Mouse (Mus musculus) midbrain, embryonic 16.5 days (tissue): Measurements from ENCODE around the gene Tac2. TPM values are rescaled to one million over a fixed set of nuclear protein-coding genes. Genes with fewer than 3 reads are reported as not detected.
"Not testable (repeated sequence)": the region's sequence is repeated elsewhere in the genome, so short reads cannot be mapped to it uniquely, and the experiment has no call there.

ENCODE experiments used
- ATAC-seq: fragments of 200-750 bp; cut with Nextera tagmentation; 2 replicates; pipeline ENCODE4 v1.8.0; 2017; ENCODE audit warnings: moderate TSS enrichment
- H3K27ac ChIP-seq: fragments of 300-500 bp; sonication (generic); 2 replicates; pipeline ENCODE4 v1.5.1; 2014; ENCODE audit warnings: mild to moderate bottlenecking, low read length, mixed read lengths
- H3K27me3 ChIP-seq: fragments of 300-500 bp; sonication (generic); 2 replicates; pipeline ENCODE4 v1.6.1; 2014; ENCODE audit warnings: low read depth, low read length, mixed read lengths; ENCODE audit not compliant: control insufficient read depth, insufficient read depth
- H3K36me3 ChIP-seq: fragments of 300-500 bp; sonication (generic); 2 replicates; pipeline ENCODE4 v1.6.1; 2014; ENCODE audit warnings: mild to moderate bottlenecking, low read length, moderate library complexity, mixed read lengths; ENCODE audit not compliant: control insufficient read depth, insufficient read depth
- H3K4me1 ChIP-seq: fragments of 300-500 bp; sonication (generic); 2 replicates; pipeline ENCODE4 v1.6.1; 2014; ENCODE audit warnings: mild to moderate bottlenecking, low read length, mixed read lengths; ENCODE audit not compliant: control insufficient read depth, insufficient read depth
- H3K4me2 ChIP-seq: fragments of 300-500 bp; sonication (generic); 2 replicates; pipeline ENCODE4 v1.6.1; 2014; ENCODE audit warnings: mild to moderate bottlenecking, low read length, mixed read lengths
- H3K4me3 ChIP-seq: fragments of 300-500 bp; sonication (generic); 2 replicates; pipeline ENCODE4 v1.5.1; 2014; ENCODE audit warnings: low read depth, mild to moderate bottlenecking, low read length, moderate library complexity, mixed read lengths
- H3K9ac ChIP-seq: fragments of 300-500 bp; sonication (generic); 2 replicates; pipeline ENCODE4 v1.6.1; 2014; ENCODE audit warnings: low read depth, low read length, mixed read lengths
- H3K9me3 ChIP-seq: fragments of 300-500 bp; sonication (generic); replicated peaks from 2 replicates; pipeline ENCODE4 v1.6.1; 2014; ENCODE audit warnings: mild to moderate bottlenecking, low read length, mixed read lengths; ENCODE audit not compliant: control insufficient read depth, poor library complexity, severe bottlenecking
- WGBS: fragments of 180-500 bp; shearing (Covaris S2); extraction: QIAGEN DNeasy Blood & Tissue Kit; methylation state at CpG from one replicate; pipeline ENCODE4 v1.1.7; 2014; 5-methylcytosine and 5-hydroxymethylcytosine counted together
- polyA plus RNA-seq: library from polyadenylated mRNA; unstranded; fragments of >200 nt; fragmentation: Nextera tagmentation; extraction: Ambion mirVana; gene quantifications from 2 replicates; pipeline ENCODE4 v1.2.1, GENCODE M21; 2015

Tac2 gene
- polyA plus RNA-seq, 1 experiment from 2014 or later: 1.2 TPM

GRCm38 (mm10) chr10:127762926-127763325 is 38.6 kb downstream of the Tac2 start:
- not testable (repeated sequence) for H3K4me2 ChIP-seq, H3K4me1 ChIP-seq, H3K27me3 ChIP-seq, H3K4me3 ChIP-seq, H3K27ac ChIP-seq, H3K9ac ChIP-seq, ATAC-seq, H3K36me3 ChIP-seq, H3K9me3 ChIP-seq
- 91% methylated on average over 10 of the region's 10 CpGs for WGBS

DNA sequence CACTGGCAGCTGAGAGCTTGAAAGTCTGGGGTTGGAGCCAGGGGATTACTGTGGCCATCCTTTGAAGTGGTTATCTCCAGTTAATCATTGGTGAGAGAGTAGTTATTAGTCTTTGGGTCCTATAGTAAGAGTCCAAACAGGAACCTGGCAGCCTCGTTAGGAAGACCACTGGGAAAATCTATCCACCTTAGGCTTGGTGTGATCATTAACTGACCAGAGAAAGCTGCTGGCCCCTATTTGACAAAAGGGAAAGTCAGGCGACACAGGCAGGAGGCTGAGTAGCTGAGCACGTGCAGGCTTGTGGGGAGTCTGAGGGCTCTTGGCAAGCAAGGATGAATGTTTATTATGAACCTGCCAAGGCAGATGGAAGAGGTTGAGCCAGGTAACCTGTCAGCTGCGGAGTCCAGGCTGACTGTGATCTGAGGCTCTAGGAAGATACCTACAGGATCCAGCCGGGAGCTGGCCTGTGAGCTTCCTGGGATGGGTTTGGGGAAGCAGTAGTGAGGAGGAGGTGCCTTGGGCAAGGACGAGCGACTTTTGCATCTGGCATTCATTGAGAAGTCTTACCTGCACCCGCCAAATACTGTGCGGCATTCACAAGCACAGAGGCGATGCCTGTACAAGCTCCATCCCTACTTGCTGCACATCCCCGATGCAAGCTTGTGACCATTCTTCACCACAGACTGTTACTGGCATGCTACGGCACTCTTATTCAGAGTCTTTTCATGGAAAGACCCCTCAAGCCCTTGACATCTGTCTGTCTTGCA is 39.8 kb downstream of the Tac2 start:
- Histone ChIP-seq H3K36me3 (no peaks in the 10 kb centered on the region), H3K27me3 (no peaks in the 10 kb centered on the region), H3K4me2 (no peak overlapping the region), H3K9ac (no peak overlapping the region), H3K4me3 (no peak overlapping the region), H3K27ac (no peak overlapping the region), H3K4me1 (no peaks in the 10 kb centered on the region), H3K9me3 (no peaks in the 10 kb centered on the region)
- ATAC-seq: no peak
- 69% methylated on average over 12 of the region's 12 CpGs for WGBS

DNA sequence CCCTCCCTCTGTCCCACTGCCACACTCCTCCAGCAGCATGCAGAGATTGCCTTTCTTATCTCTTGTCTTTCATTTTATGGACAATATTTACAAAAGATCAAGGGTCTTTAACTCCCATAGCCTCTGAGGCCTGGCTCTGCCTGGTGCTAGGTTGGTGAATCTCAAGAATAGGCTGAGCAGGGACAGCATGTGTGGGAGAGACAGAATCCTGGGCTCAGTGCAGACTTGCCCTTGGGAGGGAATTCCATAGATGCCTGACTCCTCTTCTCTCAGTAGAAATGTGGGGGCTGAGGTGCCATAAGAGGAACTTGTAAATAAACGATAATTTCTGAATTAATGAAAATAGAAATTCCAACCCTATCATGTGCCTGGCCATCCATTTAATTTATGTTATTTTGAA is 42.3 kb downstream of the Tac2 start:
- H3K4me2 ChIP-seq: no peak overlapping the region
- H3K27ac ChIP-seq: no peak overlapping the region

DNA sequence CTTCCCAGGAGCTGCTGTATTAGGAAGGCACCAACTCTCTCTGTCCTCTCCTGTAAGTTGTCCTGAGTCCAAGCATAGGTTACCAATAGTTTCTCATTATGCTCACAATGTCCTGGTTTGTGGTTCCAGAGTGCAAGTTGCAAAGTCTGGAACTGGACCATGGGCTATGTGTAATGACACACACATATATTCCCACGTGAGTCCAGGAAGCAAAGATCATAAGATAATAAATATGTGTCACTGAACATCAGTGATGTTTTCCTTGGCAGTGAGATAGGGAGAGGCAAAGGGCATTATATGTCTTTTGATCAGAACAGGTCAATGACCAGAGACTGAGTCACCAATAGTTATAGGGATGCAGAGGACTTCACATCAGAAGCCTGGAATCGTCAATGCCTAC is 51.7 kb downstream of the Tac2 start, which contains the start of gene Rdh9:
Rdh9 (plus strand) TSS at position 376 of the 400 bp plus-strand sequence.
- Histone ChIP-seq H3K36me3 (no peaks in the 10 kb centered on the region), H3K4me2 (no peak within 1 kb of the TSS), H3K4me3 (no peak within 1 kb of the TSS), H3K27ac (no peak within 1 kb of the TSS), H3K9me3 (no peaks in the 10 kb centered on the region), H3K27me3 (no peaks in the 10 kb centered on the region), H3K9ac (no peak within 1 kb of the TSS), H3K4me1 (no peaks in the 10 kb centered on the region)
- 87% methylated on average over 2 of the region's 2 CpGs for WGBS
- ATAC-seq: no peak

More for the DNA sequence above, 42.3 kb downstream of the Tac2 start:
- Histone ChIP-seq H3K9me3 (no peaks in the 10 kb centered on the region), H3K9ac (no peak overlapping the region), H3K27me3 (no peaks in the 10 kb centered on the region), H3K4me3 (no peak overlapping the region), H3K4me1 (no peaks in the 10 kb centered on the region), H3K36me3 (no peaks in the 10 kb centered on the region)
- WGBS: 88% methylated on average over 1 of the region's 1 CpGs
- ATAC-seq: no peak

Other genes with a start within 250 kb of the Tac2 start
- gene Stac3, start 222.8 kb upstream of the Tac2 start, polyA plus RNA-seq: 1.3 and 2.1 TPM in 2 replicates
- 17.6 and 19.7 TPM in 2 replicates for gene Ndufa4l2, start 209.5 kb upstream of the Tac2 start, polyA plus RNA-seq
- 45.0 and 45.6 TPM in 2 replicates for gene Shmt2, start 202.0 kb upstream of the Tac2 start, polyA plus RNA-seq
- 62.1 and 66.7 TPM in 2 replicates for gene Nxph4, start 189.9 kb upstream of the Tac2 start, polyA plus RNA-seq
- 110 and 117 TPM in 2 replicates for gene Lrp1, start 103.3 kb upstream of the Tac2 start, polyA plus RNA-seq
- 4.4 and 5.4 TPM in 2 replicates for gene Stat6, start 81.5 kb upstream of the Tac2 start, polyA plus RNA-seq
- 3.2 TPM in 2 replicates for gene Nemp1, start 57.6 kb upstream of the Tac2 start, polyA plus RNA-seq
- gene Nab2, start 55.9 kb upstream of the Tac2 start, polyA plus RNA-seq: 1.6 and 2.1 TPM in 2 replicates
- 0.60 and 0.93 TPM in 2 replicates for gene Myo1a, start 19.3 kb upstream of the Tac2 start, polyA plus RNA-seq
- 2.7 and 3.2 TPM in 2 replicates for gene Zbtb39, start 15.1 kb downstream of the Tac2 start, polyA plus RNA-seq
- gene Gpr182, start 27.3 kb downstream of the Tac2 start, polyA plus RNA-seq: 1.1 and 1.7 TPM in 2 replicates
- not detected in 2 replicates for gene Rdh1, start 35.2 kb downstream of the Tac2 start, polyA plus RNA-seq
- gene Rdh16f1, start 35.3 kb downstream of the Tac2 start, polyA plus RNA-seq: 0.25 TPM in 1 of 2 replicates, not detected in the other
- 0.15 TPM in 1 of 2 replicates, not detected in the other for gene Rdh9, start 51.9 kb downstream of the Tac2 start, polyA plus RNA-seq
- gene Rdh16, start 76.7 kb downstream of the Tac2 start, polyA plus RNA-seq: not detected in 2 replicates
- gene Rdh19, start 125.5 kb downstream of the Tac2 start, polyA plus RNA-seq: not detected in 2 replicates
- gene Rdh16f2, start 142.0 kb downstream of the Tac2 start, polyA plus RNA-seq: not detected in 2 replicates
- gene Rdh7, start 164.3 kb downstream of the Tac2 start, polyA plus RNA-seq: not detected in 2 replicates
- not detected in 2 replicates for gene Sdr9c7, start 174.0 kb downstream of the Tac2 start, polyA plus RNA-seq